Mouse (Mus musculus) lung, postnatal 36 days (tissue): ENCODE data around the gene Nudt1.
"Not testable (repeated sequence)": the region's sequence is repeated elsewhere in the genome, so short reads cannot be mapped to it uniquely, and the experiment has no call there.

Experiments
- DNase-seq: peaks from one replicate; pipeline ENCODE4 v3.0.0; 2022; ENCODE audit warnings: mixed read lengths

Nudt1 gene

DNA sequence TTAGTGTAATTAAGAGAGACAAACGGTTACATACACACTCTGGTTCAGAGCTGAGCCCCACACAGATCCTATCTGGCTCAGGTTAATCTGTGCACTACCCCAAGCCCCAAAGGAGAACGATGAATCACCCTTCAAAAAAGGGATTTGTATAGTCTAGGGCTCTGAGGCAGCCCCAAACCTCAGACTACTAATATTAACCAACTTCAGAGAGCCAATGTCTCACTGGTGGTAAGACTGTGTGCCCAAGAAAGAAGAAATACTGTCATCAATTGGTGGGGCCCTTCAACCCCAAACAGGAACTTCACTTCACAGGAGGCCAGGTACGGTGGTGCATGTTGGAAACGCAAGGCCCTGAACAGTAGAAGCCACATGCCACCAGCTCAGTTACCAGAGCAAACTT, 23.8 kb downstream of the Nudt1 start:
- DNase-seq: no peak

DNA sequence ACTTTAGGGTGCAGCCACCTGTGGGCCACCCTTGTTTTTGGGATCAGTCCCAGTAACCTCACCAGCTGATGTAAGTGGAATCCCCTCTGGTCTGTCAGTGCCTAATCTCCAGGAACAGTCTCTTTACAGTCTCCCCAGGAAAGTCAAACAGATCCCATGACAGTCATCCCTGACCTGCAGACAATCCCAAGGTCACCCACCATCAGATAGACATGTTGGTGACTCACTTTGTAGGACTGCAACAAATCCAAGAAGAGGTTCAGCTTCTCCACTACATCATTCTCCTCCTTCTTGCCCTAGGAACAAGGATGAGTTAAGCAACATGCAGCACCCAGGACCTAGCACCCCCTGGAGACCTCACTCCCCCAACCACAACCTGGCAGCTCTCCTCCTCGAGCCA, 24.6 kb downstream of the Nudt1 start:
- no peak for DNase-seq

DNA sequence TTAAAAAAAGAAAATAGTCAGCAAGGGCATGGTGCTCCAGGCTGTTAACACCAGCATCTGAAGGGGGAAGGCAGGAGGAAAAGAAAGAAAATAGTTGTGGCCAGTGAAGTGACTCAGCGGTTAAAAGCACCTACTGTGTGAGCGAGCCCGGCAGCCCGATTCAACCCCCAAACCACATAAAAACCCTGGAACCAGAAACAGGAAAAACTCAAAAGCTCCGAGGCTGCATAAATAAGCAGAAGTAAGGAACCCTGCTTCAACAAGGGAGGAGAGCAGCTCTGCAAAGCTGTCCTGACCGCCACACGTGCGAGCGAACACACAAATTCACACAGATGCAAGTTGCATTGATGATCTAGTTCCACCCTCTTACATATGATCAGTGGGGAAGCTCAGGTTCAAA, 28.4 kb downstream of the Nudt1 start:
- no peak for DNase-seq

DNA sequence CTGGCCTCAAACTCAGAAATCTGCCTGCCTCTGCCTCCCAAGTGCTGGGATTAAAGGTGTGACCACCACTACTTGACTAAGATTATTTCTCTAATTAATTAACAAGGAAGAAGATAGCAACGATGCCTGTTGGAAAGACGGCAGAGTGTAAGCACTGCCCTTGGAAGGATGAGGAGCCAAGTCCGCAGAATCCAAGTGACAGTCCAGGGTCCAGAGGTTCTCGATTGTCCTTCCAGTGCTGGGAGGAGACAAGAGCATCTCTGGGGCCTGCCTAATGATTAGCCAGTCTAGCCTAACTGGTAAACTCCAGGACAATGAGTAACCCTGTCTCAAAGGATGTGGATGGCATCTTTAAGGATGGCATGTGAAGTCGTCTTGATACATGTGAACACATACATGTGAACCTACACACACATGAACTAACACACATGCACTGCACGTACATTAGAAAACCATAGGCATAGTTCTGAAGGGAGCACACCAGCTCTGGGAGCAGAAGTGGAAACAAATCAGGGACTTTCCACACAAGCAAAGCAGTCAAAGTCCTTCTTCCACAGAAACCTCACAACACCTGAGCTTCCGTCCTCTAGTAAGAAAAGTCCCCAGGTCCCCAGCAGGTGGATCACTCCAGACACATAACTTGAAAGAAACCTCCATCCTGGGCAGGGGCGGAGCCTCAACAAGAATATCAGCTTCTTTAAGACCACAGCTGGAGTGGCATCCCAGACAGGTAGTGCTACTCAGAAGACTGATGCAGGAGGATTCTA, 29.5 kb downstream of the Nudt1 start:
- no peak for DNase-seq

DNA sequence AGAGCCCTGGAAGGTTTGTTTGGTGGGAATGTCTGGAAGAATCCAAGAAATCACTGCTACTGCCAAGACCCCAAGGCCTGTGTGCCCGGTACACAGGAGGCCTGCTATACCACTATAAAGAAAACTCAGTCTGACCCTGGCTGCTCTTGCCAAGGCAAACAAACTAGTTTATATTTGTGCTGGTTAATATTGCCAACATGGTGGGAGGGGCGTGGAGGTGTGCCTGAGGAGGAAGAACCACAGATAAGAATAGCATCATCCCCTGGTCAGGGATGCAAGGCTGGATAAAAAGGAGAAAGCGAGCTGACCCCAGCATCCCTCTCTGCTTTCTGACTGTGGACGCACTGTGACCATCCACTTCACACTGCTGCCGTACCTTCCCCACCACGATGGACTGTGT, 30.9 kb downstream of the Nudt1 start:
- no peak for DNase-seq

DNA sequence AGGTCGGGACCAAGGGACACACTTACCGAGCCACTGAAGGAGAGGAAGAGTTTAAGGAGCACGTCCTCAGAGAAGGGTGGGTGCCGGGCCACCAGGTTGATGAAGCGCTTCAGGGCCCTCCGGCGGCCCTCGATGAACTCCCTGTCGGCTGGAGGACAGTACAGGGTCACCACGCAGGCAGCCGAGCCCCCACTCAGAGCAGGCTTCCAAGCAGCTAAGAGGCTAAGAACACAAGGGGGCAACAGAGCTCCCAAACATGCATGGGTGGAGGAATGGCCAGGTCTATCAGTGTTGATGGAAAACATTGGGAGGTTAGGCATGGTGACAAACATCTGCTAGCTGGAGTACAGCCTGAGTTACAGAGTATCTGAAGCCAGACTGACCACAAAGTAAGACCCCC, 34.5 kb downstream of the Nudt1 start:
- no peak for DNase-seq

DNA sequence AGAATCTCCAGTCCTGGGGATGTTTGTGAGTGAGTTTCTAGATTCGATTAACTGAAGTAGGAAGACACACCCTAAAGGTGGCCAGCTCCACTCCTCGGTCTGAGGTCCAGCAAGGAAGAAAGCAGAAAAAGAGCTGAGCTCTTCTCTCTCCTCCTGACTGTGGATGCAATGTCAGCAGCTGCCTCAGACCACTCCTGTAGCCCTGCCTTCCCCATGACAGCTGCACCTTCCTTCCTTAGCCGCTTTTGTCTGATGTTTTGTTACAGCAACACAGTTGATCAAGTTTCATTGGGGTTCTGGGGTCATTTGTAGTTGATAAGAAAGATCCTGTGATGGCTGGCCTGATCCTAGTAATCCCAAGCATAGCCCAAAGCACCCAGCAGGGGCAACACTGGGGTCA, 36.0 kb downstream of the Nudt1 start:
- DNase-seq: no peak

DNA sequence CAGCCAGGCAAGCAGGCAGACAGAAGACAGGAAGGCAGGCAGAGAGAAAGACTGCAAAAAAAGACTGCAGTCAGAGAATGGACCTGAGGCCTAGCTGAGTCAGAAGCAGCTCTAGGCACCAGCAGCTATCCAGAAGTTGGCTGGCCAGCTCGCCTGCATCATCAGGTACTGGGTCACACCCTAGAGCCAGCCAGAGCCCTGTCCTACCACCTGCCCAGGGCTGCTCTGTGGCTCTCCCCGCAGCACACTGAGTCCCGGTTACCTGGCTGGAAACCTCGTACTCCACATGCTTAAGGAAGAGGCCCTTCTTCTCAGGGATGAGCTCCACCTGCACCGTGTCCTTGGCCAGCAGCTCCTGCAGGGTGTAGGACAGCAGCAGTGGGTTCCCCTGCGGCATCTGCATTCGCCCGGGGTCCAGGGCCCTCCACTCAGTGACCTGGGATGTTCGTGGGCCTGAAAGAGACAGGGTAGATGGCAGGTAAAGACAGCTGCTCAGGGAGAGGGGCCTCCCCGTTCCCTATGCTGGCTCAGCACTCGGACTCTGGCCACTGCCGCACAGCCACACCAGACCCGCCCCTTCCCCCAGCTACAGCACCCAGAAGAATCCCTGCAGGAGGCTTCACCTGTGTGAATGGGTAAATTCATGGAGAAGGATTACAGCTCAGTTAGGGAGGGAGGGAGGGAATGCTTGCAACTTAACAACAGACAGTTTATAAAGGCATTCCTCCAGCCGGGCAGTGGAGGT, 38.6 kb downstream of the Nudt1 start:
- DNase-seq: no peak

DNA sequence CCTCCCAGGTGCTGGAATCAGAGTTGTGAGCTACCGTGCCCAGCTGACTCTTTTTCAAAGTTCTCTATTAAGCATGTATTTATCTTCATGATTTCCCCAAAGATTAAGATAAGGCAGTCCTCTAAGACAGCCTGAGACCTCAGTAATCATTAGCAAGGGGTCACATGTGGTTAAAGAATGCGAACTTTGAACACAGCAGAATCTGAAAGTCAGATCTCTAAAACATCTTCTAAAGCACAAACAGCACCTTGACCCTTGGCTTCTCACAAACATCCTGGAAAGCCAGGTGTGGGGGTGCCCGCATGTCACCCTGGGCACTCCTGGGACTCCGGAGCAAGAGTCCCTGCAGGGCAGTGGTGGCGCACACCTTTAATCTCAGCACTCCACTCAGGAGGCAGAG, 43.0 kb downstream of the Nudt1 start:
- DNase-seq: no peak

DNA sequence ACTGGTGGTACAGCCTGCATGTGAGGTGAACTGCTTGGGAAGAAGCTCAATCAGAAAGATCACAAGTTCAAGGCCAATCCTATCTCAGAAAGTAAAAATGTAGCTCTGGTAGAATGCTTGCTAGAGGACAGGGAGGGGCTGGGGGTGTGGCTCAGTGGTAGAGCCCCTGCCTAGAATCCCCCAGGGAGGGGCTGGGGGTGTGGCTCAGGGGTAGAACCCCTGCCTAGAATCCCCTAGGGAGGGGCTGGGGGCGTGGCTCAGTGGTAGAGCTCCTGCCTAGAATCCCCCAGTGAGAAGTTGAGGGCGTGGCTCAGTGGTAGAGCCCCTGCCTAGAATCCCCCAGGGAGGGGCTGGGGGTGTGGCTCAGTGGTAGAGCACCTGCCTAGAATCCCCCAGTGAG, 46.7 kb downstream of the Nudt1 start:
- not testable (repeated sequence) for DNase-seq

DNA sequence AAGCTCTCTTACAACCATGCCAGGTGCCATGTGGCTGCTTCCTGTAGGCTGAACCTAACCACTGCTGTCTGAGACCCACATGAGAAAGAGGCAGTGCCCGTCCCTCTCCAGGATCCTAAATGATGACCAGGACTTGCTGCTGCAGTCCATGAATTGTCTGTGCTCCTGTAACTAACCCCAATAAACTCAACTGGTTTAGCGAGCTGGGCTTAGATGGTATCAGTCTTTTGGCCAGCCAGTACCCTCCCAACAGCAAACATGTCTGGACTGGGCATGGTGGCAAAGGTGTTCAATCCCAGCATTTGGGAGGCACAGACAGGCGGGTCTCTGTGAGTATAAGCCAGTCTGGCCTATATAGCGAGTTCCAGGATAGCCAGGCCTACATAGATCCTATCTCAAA, 47.5 kb downstream of the Nudt1 start:
- no peak for DNase-seq

DNA sequence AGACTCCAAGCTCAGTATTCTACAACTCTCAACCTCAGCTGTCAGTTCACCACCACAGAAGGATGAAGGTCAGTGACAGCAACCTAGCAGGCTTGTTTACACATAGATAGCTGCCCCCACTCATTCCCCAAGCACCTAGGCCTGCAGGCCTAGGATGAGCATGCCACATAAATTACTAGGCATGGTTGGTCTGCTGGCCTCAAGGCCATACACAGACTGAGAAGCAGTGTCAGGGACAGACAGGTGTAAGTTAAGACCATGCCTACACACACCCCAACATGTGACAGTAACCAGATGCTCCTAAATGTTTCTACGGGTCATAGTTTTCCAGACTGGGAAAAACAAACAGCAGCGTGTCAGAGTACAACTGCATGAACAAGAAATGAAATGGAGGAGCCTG, 48.0 kb downstream of the Nudt1 start:
- DNase-seq: no peak

DNA sequence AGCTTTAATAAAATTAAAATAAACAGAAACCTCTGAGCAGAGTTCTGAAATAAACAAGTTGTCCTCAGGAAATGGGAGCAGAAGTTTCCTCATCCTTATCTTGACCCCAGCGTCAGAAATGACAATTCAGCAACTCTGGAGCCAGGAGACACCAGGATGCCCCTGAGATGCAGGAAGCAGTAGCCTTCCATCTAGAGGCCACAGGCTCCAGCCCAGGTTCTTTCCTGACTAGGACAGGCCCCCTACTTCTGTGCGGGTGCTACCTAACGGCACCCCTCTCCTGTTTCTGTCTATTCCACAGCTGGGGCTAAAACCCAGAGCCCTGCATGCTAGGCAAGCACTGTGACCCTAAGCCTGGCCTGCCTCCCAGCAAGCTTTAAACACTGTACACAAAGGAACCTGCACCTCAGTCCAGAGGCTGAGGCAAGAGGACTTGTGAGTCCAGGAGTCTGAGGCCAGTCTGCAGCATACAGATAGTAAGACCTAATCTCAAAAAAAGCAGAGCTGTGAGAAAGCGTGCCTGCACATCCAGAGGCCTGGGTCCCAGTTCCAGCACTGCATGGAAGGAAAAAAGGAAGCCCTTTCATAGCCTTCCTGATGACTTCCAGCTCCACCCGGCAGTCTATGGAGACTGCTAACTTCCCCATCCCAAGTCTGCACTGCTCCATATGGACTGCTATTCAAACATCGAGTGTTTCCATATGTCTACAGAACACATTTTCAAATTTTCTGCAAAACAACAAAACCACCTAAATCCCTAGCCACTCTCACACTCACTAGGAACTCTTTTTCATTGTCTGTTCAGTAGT, 49.2 kb downstream of the Nudt1 start:
- peak; percentile 64 for DNase-seq

DNA sequence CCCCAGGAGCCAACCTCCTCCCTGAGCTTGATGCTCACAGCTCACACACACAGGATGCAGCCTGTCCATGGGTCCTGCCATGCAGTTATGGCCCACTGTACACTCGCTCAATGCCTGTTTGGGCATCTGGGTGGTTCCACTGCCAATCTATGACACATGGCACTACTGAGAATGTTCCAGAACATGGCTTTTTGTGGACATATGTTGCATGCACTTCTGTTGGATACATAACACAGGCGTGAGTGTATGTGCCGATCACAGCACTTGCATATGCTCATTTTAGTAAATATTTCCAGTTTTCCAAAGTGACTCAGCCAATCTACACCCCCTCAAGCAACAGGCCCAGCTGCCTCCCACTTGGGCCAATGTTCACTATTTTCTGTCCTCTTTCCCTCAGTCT, 50.2 kb downstream of the Nudt1 start:
- DNase-seq: no peak

DNA sequence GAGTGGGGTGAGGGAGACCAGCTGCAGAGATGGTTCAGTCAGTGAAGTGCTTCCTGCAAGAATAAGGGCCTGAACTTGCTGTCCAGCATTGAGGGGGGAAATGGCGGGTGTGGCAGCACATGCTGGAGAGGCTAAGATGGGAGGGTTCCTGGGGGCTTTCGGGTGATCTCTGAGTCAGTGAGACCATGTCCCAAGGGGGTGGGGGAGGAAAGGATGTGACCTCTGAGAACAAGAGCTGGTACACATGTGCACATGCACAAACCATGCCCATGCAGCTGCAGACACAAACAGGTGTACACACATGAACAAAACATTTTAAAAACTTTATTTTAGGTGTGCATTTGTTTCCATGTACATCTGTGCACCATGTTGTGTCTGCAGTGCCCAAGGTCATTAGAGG, 52.3 kb downstream of the Nudt1 start:
- no peak for DNase-seq

DNA sequence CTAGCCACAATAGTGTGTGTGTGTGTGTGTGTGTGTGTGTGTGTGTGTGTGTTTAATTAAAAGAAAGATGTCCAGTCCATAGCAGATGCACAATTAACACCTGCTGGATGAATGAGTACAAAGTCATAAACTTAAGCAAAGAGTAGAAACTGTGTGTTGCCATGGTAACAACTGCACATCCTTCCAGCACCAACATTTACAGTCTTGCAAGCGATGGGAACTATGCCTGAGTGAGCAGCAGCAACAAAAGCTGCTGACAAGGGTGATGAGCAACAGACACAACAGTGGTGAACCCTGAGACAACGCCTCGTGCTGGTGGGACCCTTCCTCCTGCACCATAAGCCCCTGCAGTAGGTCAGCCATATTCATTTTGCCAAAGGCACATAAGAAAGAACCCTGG, 52.8 kb downstream of the Nudt1 start:
- peak; percentile 43 for DNase-seq

DNA sequence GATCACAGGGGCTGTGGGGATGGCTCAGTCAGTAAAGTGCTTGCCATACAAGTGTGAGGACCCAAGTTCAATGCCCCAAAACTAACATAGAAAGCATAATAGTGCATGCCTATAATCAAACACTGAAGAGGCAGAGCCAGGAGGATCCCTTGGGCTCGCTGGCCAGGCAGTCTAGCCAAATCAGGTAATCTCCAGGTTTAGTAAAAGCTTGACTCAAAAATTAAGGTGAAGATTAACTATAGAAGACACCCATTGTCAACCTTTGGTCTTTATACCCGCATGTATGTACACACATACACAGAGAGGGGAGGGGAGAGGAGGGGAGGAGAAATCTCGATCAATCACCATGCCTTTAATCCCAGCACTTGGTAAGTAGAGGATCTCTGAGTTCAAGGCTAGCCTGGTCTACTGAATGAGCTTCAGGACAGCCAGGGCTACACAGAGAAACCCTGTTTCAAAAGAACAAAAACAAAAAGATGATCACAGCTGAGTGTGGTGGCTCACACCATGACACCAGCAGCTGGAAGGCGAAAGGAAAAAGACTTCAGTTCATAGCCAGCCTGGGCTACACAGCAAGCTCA, 53.9 kb downstream of the Nudt1 start:
- no peak for DNase-seq

DNA sequence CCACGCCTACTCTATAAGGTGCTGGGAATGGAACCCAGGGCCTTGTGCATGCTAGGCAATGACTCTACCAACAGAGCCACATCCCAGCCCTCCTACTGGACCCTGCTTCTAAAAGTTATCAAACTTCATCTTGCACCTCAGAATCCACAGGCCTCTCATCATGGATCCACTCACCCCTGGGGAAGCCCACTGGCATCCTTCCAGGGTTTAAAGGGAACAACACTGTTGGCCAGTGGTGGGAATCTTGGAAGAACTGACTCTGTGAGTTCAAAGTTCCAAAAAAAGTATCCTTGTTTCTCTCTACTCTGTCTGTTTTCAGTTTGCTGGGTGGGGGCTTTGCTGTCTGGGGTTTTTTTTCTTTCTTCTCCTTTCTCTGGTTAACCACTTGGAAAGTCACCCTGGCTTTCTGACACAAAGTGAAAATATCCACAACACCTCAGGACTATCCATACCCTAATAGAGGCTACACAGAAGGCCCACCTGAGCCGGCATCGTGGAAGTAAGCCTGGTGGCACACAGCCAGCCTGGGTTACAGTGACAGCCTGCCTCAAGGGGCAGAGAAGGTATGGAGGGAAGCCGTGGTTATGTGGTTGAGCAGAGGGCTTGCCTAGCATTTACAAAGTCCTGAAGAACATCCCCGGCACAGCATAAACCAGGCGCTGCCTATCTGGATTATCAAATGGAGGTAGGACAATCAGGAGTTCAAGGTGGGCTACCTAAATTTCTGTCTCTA, 56.8 kb downstream of the Nudt1 start:
- no peak for DNase-seq

DNA sequence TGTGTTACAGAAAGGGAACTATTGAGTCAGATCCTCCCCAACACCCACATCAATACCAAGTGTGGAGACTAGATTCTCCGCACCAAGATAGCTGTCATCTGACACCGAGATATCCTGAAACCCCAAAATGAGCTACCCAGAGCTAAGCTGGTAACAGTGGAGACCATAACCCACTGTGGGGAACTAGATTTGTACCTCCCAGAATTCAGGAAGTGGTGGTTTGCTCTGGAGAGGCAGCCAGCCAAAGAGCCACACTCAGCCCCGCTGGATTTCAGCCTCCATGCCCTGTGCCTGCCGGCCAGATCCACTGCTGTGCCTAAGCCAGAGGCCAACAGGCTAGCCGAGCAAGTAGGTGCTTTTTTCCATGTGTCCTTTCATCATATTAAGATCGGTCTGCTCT, 57.8 kb downstream of the Nudt1 start:
- peak; percentile 23 for DNase-seq

DNA sequence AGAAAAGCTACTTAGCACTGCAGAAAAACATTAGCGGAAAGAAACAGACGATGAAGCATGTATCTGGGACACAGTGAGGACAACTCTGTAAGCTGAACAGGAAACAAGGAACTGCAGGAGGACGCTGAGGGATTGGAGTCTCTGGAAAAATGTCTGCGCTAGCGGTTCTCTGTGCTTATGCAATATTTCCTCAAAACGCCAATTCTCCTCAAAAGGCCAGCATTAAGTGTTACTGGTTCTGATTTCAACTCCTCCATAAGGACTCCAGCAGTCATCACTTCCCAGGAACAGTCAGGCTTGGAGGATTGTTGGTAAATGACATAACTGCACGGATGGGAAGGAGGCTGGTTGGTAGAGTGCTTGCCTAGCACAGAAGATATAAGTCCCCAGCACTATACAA, 59.7 kb downstream of the Nudt1 start:
- DNase-seq: peak; percentile 29

DNA sequence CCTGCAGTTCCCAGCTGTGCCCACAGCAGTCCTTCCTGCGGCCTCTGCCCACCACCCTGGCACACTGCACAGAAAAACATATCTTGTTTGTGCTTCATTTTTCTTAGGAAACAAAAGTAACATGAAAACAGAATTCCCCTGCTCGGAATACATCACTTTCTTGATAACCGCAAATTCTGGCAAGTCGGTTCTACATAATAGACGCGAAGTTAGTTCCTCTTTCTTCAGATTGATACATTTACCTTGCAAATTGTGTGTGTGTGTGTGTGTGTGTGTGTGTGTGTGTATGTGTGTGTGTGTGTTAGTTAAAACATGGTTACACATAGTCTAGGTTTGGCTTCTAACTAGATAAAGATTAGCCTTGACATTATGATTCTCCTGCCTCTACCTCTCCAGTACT, 61.2 kb downstream of the Nudt1 start:
- peak; percentile 47 for DNase-seq

DNA sequence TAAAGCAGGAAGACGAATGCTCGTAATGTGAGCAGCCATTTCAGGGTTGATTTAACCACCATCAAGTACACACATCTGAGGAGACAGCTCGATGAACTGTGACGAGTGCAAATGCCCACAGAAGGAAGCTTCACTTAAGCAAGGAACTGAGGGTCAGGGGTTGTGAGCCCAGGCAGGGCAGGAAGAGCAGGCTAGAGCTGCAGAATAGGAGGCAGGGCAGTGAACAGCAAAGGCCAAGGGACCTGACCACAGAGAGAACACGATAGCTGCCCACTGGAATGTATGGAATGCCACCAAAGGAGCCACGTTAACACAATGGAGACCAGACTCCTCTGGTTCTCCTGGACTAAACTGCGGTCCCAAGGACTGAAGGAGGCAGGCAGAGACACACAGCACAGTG, 62.1 kb downstream of the Nudt1 start:
- DNase-seq: peak; percentile 49

DNA sequence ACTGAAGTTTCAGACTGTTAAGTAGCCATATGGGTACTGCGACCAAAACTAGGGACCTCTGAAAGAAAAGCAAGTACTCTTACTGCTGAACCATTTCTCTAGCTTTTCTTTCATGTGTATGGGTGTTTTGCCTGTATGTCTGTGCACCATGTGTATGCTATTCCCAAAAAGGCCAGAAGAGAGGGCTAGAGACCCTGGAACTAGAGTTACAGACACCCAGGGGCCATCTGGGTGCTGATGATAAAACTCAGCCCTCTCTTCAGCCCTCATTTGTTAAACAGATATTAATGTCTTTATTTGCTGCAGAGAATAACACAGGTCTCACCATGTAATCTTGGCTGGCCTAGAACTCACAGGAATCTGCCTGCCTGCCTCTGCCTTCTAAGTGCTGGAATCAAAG, 63.0 kb downstream of the Nudt1 start:
- DNase-seq: no peak
